12 mouse cellular contexts compared by ENCODE assay signal in genomic region chr13:102598181-102598580, GRCm38 (mm10).
"Had no signal": no experiment of that assay in that cellular context is flagged by ENCODE, and none has a peak within 500 bp of the region (broad histone marks: within the 10 kb centered on the region; RNA-seq: fewer than 3 reads in every experiment).

No protein-coding gene starts in this region.

- H3K36me3 ChIP-seq: limb, embryonic 12.5 days; liver, embryonic 13.5 days; neural tube, embryonic 15.5 days had no signal

- H3K4me2 ChIP-seq: limb, embryonic 12.5 days; liver, embryonic 13.5 days; neural tube, embryonic 15.5 days had no signal

- H3K4me3 ChIP-seq: limb, embryonic 12.5 days; liver, embryonic 13.5 days; myocyte; neural tube, embryonic 15.5 days had no signal

- H3K27me3 ChIP-seq: liver, embryonic 13.5 days; neural tube, embryonic 15.5 days had no signal

- ATAC-seq: liver, postnatal 0 days had no signal

- DNase-seq: kidney, postnatal 10 days; kidney, postnatal 4 days; liver; liver, embryonic 13.5 days; liver, postnatal 0 days; midbrain, embryonic 14.5 days; right cerebral cortex, adult 18-20 months; right cerebral cortex, postnatal 25 days; thymus, postnatal 4 days had no signal

- H3K9me3 ChIP-seq: limb, embryonic 12.5 days; liver, embryonic 13.5 days; neural tube, embryonic 15.5 days had no signal

- H3K27ac ChIP-seq: limb, embryonic 12.5 days; liver, embryonic 13.5 days; neural tube, embryonic 15.5 days had no signal

- H3K4me1 ChIP-seq: limb, embryonic 12.5 days; liver, embryonic 13.5 days; neural tube, embryonic 15.5 days had no signal

- H3K9ac ChIP-seq: limb, embryonic 12.5 days; liver, embryonic 13.5 days; liver, postnatal 0 days; neural tube, embryonic 15.5 days had no signal
